Mouse (Mus musculus) cerebellum, postnatal 10 days (tissue): ENCODE data around the gene Atp2b2.

Source experiments
- DNase-seq, 2 experiments: peaks; one replicate each; pipeline ENCODE4 v3.0.0; 2021; ENCODE audit warnings: mixed read lengths in 2 of 2

The Atp2b2 gene

GRCm38 (mm10) chr6:114011976-114012375 is 30.4 kb downstream of the Atp2b2 start:
- no peak for DNase-seq

- DNase-seq, result no peak
These were observed 38.6 kb downstream of the Atp2b2 start for GRCm38 (mm10) chr6:114003796-114004195.

GRCm38 (mm10) chr6:114000928-114001327 is 41.5 kb downstream of the Atp2b2 start:
- DNase-seq, result peak in 1 of 2 experiments; percentile 61

- peak; percentile 50 to 58 for DNase-seq
These were observed 42.1 kb downstream of the Atp2b2 start for GRCm38 (mm10) chr6:114000304-114000703.

GRCm38 (mm10) chr6:113998413-113998812 is 44.0 kb downstream of the Atp2b2 start:
- DNase-seq, result peak; percentile 70 to 73

GRCm38 (mm10) chr6:113994176-113994575 is 48.2 kb downstream of the Atp2b2 start:
- DNase-seq, result no peak

GRCm38 (mm10) chr6:113992101-113992500 is 50.3 kb downstream of the Atp2b2 start:
- DNase-seq, result peak; percentile 61

- peak; percentile 68 to 76 for DNase-seq
These were observed 50.9 kb downstream of the Atp2b2 start for GRCm38 (mm10) chr6:113991482-113991881.

GRCm38 (mm10) chr6:113990044-113990443 is 52.4 kb downstream of the Atp2b2 start:
- peak in 1 of 2 experiments; percentile 28 for DNase-seq

GRCm38 (mm10) chr6:113988521-113988920 is 53.9 kb downstream of the Atp2b2 start:
- DNase-seq, result peak; percentile 72 to 73

GRCm38 (mm10) chr6:113986671-113987070 is 55.7 kb downstream of the Atp2b2 start:
- peak; percentile 80 to 82 for DNase-seq

GRCm38 (mm10) chr6:113978673-113979072 is 63.7 kb downstream of the Atp2b2 start:
- peak; percentile 45 to 59 for DNase-seq

- DNase-seq, result peak; percentile 76 to 86
These were observed 64.2 kb downstream of the Atp2b2 start for GRCm38 (mm10) chr6:113978091-113978650.

- no peak for DNase-seq
These were observed 71.5 kb downstream of the Atp2b2 start for GRCm38 (mm10) chr6:113970900-113971299.

- DNase-seq, result no peak
These were observed 71.9 kb downstream of the Atp2b2 start for GRCm38 (mm10) chr6:113970464-113970863.

GRCm38 (mm10) chr6:113969751-113970150 is 72.7 kb downstream of the Atp2b2 start:
- DNase-seq, result no peak

- DNase-seq, result peak in 1 of 2 experiments; percentile 61
These were observed 79.6 kb downstream of the Atp2b2 start for GRCm38 (mm10) chr6:113962811-113963210.

- DNase-seq, result no peak
These were observed 80.8 kb downstream of the Atp2b2 start for GRCm38 (mm10) chr6:113961658-113962057.

GRCm38 (mm10) chr6:113959336-113959735 is 83.1 kb downstream of the Atp2b2 start:
- DNase-seq, result peak; percentile 94

GRCm38 (mm10) chr6:113958714-113959113 is 83.7 kb downstream of the Atp2b2 start:
- DNase-seq, result peak; percentile 58 to 70

- DNase-seq, result no peak
These were observed 84.4 kb downstream of the Atp2b2 start for GRCm38 (mm10) chr6:113958003-113958402.

GRCm38 (mm10) chr6:113957232-113957940 is 85.0 kb downstream of the Atp2b2 start:
- no peak for DNase-seq

GRCm38 (mm10) chr6:113947515-113947914 is 94.9 kb downstream of the Atp2b2 start:
- DNase-seq, result no peak

- no peak for DNase-seq
These were observed 100.1 kb downstream of the Atp2b2 start for GRCm38 (mm10) chr6:113942355-113942754.
